Mouse (Mus musculus): ENCODE data around the gene Lingo2. TPM values are rescaled to one million over a fixed set of nuclear protein-coding genes. Genes with fewer than 3 reads are reported as not detected.
"Not testable (repeated sequence)": the region's sequence is repeated elsewhere in the genome, so short reads cannot be mapped to it uniquely, and the experiment has no call there.

Gene Lingo2
- total RNA-seq, 2 experiments from 2014 or later: 0.23 TPM; not detected in 1

GRCm38 (mm10) chr4:36131341-36131740 lies 820.2 kb downstream of the Lingo2 start:
- no peak for DNase-seq (ENCODE audit: low spot score in 2 of 2)

GRCm38 (mm10) chr4:36095482-36095881 lies 856.1 kb downstream of the Lingo2 start:
- no peak for DNase-seq (ENCODE audit: low spot score in 2 of 2)

GRCm38 (mm10) chr4:36081095-36081852 lies 870.3 kb downstream of the Lingo2 start:
- DNase-seq (ENCODE audit: low spot score in 2 of 2): no peak

GRCm38 (mm10) chr4:36078910-36079525 lies 872.5 kb downstream of the Lingo2 start:
- DNase-seq (ENCODE audit: low spot score in 2 of 2): no peak

- DNase-seq (ENCODE audit: low spot score in 2 of 2): not testable (repeated sequence)
Observed at GRCm38 (mm10) chr4:36064701-36065100, 886.8 kb downstream of the Lingo2 start.

GRCm38 (mm10) chr4:36052791-36053376 lies 898.7 kb downstream of the Lingo2 start:
- no peak for DNase-seq (ENCODE audit: low spot score in 2 of 2)

GRCm38 (mm10) chr4:36040361-36040760 lies 911.2 kb downstream of the Lingo2 start:
- no peak for DNase-seq (ENCODE audit: low spot score in 2 of 2)

- no peak for DNase-seq (ENCODE audit: low spot score in 2 of 2)
Observed at GRCm38 (mm10) chr4:36038742-36039141, 912.8 kb downstream of the Lingo2 start.

GRCm38 (mm10) chr4:36032039-36032438 lies 919.5 kb downstream of the Lingo2 start:
- DNase-seq (ENCODE audit: low spot score in 2 of 2): no peak

- no peak for DNase-seq (ENCODE audit: low spot score in 2 of 2)
Observed at GRCm38 (mm10) chr4:36014181-36014580, 937.4 kb downstream of the Lingo2 start.

GRCm38 (mm10) chr4:35992005-35992763 lies 959.4 kb downstream of the Lingo2 start:
- DNase-seq (ENCODE audit: low spot score in 2 of 2): no peak

GRCm38 (mm10) chr4:35986012-35986411 lies 965.5 kb downstream of the Lingo2 start:
- DNase-seq (ENCODE audit: low spot score in 2 of 2): no peak

- no peak for DNase-seq (ENCODE audit: low spot score in 2 of 2)
Observed at GRCm38 (mm10) chr4:35963532-35963931, 988.0 kb downstream of the Lingo2 start.

GRCm38 (mm10) chr4:35951894-35952293 lies 999.7 kb downstream of the Lingo2 start:
- DNase-seq (ENCODE audit: low spot score in 2 of 2): no peak

- DNase-seq (ENCODE audit: low spot score in 2 of 2): no peak
Observed at GRCm38 (mm10) chr4:35951251-35951650, 1000.3 kb downstream of the Lingo2 start.

- DNase-seq (ENCODE audit: low spot score in 2 of 2): no peak
Observed at GRCm38 (mm10) chr4:35934056-35934661, 1017.4 kb downstream of the Lingo2 start.

GRCm38 (mm10) chr4:35927722-35928121 lies 1023.8 kb downstream of the Lingo2 start:
- DNase-seq (ENCODE audit: low spot score in 2 of 2): no peak

- DNase-seq (ENCODE audit: low spot score in 2 of 2): no peak
Observed at GRCm38 (mm10) chr4:35917453-35917852, 1034.1 kb downstream of the Lingo2 start.

- DNase-seq (ENCODE audit: low spot score in 2 of 2): no peak
Observed at GRCm38 (mm10) chr4:35897769-35898564, 1053.6 kb downstream of the Lingo2 start.
